Mouse (Mus musculus) thymus, adult 2 months (tissue): ENCODE measurements around the gene Ccdc73.
"Not testable (repeated sequence)": the region's sequence is repeated elsewhere in the genome, so short reads cannot be mapped to it uniquely, and the experiment has no call there.

Experiments used
- CTCF ChIP-seq: fragments of 200-500 bp; IDR thresholded peaks from 2 replicates; pipeline ENCODE4 v1.5.1; 2012; ENCODE audit warnings: mild to moderate bottlenecking, control low read depth, low read length, moderate library complexity, borderline replicate concordance; ENCODE audit not compliant: control insufficient read depth, poor library complexity, insufficient read depth; ENCODE audit errors: extremely low read depth
- POLR2A ChIP-seq: fragments of 200-500 bp; IDR thresholded peaks from 2 replicates; pipeline ENCODE4 v1.6.1; 2012; ENCODE audit warnings: mild to moderate bottlenecking, low read length, control low read depth, moderate library complexity; ENCODE audit not compliant: control insufficient read depth, poor library complexity, insufficient read depth; ENCODE audit errors: extremely low read depth

DNA sequence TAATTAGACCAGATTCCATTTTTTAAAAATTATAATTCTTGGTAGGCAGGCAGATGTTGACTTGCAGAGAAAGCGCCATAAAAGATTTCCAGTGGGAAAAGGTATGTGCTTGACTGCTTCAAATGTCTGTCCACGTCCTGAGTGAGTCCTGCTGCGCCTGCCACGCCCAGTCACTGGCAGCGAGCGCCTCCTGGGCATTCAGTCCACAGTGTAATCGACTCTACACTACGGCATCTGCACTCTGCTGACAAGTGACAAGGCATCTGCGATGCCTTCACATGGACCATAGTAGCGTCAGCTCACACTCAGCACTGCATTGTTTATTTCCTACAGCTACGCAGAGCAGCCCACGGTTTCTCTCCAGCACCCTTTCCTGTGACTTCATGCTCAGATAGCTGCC, 158.0 kb downstream of the Ccdc73 start:
- TF ChIP-seq CTCF, POLR2A: not testable (repeated sequence)
